18 mouse cellular contexts compared by ENCODE assay signal in genomic region chr7:139362514-139362913, GRCm38 (mm10). TPM values are rescaled to one million over a fixed set of nuclear protein-coding genes. Genes with fewer than 3 reads are reported as not detected.
DNase-seq lines count a peak whose midpoint lies in the region; ATAC-seq and TF ChIP-seq lines count a peak whose summit lies in the region.
"Had no signal": no experiment of that assay in that cellular context is flagged by ENCODE, and none has a peak within 500 bp of the region (broad histone marks: within the 10 kb centered on the region; RNA-seq: fewer than 3 reads in every experiment).

No protein-coding gene starts in this region.

- peaks cover 38% of the 10 kb centered on the region for H3K4me1 ChIP-seq in heart, adult 2 months (ENCODE audit: control insufficient read depth, insufficient read depth, low read length)
- peaks cover 56% of the 10 kb centered on the region for H3K4me1 ChIP-seq in heart, embryonic 11.5 days (ENCODE audit: control insufficient read depth, insufficient read depth, low read length)
- H3K4me1 ChIP-seq in intestine, embryonic 16.5 days (ENCODE audit: control insufficient read depth, insufficient read depth, low read length): peaks cover 54% of the 10 kb centered on the region
- H3K4me1 ChIP-seq in intestine, postnatal 0 days (replicated peaks; ENCODE audit: control insufficient read depth, insufficient read depth, low read length): peaks cover 45% of the 10 kb centered on the region
- peaks cover 39% of the 10 kb centered on the region for H3K4me1 ChIP-seq in embryonic facial prominence, embryonic 10.5 days
- H3K4me1 ChIP-seq in hindbrain, postnatal 0 days (ENCODE audit: insufficient read depth, low read length): peaks cover 15% of the 10 kb centered on the region

- TF ChIP-seq EP300 in heart, adult 2 months (IDR thresholded peaks at IDR 0.05; ENCODE audit: insufficient read depth, low read depth, low read length): no peak

- no peak overlapping the region for H3K4me2 ChIP-seq in heart, embryonic 11.5 days
- H3K4me2 ChIP-seq in intestine, embryonic 16.5 days (ENCODE audit: low read depth, low read length): no peak overlapping the region
- no peak overlapping the region for H3K4me2 ChIP-seq in intestine, postnatal 0 days (replicated peaks; ENCODE audit: low read depth)
- H3K4me2 ChIP-seq in hindbrain, postnatal 0 days (ENCODE audit: low read depth, low read length): no peak overlapping the region
- H3K4me2 ChIP-seq: limb, embryonic 12.5 days; liver, embryonic 13.5 days; lung, embryonic 14.5 days; midbrain, embryonic 12.5 days had no signal

- no peak for TF ChIP-seq POLR2A in heart, adult 2 months (IDR thresholded peaks at IDR 0.05; ENCODE audit: insufficient read depth, low read depth, low read length)

- H3K9me3 ChIP-seq in heart, embryonic 11.5 days (replicated peaks; ENCODE audit: control insufficient read depth, low read length): no peaks in the 10 kb centered on the region
- no peaks in the 10 kb centered on the region for H3K9me3 ChIP-seq in intestine, embryonic 16.5 days (ENCODE audit: control insufficient read depth, low read length)
- H3K9me3 ChIP-seq in intestine, postnatal 0 days (ENCODE audit: control insufficient read depth): no peaks in the 10 kb centered on the region
- no peaks in the 10 kb centered on the region for H3K9me3 ChIP-seq in embryonic facial prominence, embryonic 10.5 days
- no peaks in the 10 kb centered on the region for H3K9me3 ChIP-seq in hindbrain, postnatal 0 days (ENCODE audit: low read length)
- H3K9me3 ChIP-seq: limb, embryonic 12.5 days; liver, embryonic 13.5 days; midbrain, embryonic 12.5 days had no signal

- peak overlapping the region; percentile 98 for H3K27ac ChIP-seq in heart, adult 2 months
- H3K27ac ChIP-seq in heart, embryonic 11.5 days (ENCODE audit: low read depth, low read length): no peak overlapping the region
- peak overlapping the region; percentile 45 for H3K27ac ChIP-seq in intestine, embryonic 16.5 days (ENCODE audit: low read length)
- no peak overlapping the region for H3K27ac ChIP-seq in intestine, postnatal 0 days (ENCODE audit: low read depth, low read length)
- H3K27ac ChIP-seq in embryonic facial prominence, embryonic 10.5 days (replicated peaks): peak overlapping the region; percentile 19
- no peak overlapping the region; the same call in 1 of the 2 replicates for H3K27ac ChIP-seq in hindbrain, postnatal 0 days
- H3K27ac ChIP-seq: liver, embryonic 13.5 days; macrophage had no signal

- no peaks in the 10 kb centered on the region for H3K79me2 ChIP-seq in heart, adult 2 months (replicated peaks; ENCODE audit: control insufficient read depth, insufficient read depth, low read length)

- intact Hi-C loops in heart, adult 2 months (cut with DNase I): no loop called here

- TF ChIP-seq CTCF in heart, adult 2 months (IDR thresholded peaks at IDR 0.05): no peak
- TF ChIP-seq CTCF in intestine, postnatal 0 days (IDR thresholded peaks at IDR 0.05; ENCODE audit: low read depth): no peak
- TF ChIP-seq CTCF in hindbrain, postnatal 0 days (IDR thresholded peaks at IDR 0.05; ENCODE audit: low read depth): no peak

- H3K4me3 ChIP-seq in heart, adult 2 months: no peak overlapping the region
- no peak overlapping the region for H3K4me3 ChIP-seq in heart, embryonic 11.5 days (ENCODE audit: low read depth, low read length)
- no peak overlapping the region for H3K4me3 ChIP-seq in intestine, embryonic 16.5 days (ENCODE audit: low read length)
- no peak overlapping the region for H3K4me3 ChIP-seq in intestine, postnatal 0 days (ENCODE audit: low read depth, low read length)
- no peak overlapping the region for H3K4me3 ChIP-seq in embryonic facial prominence, embryonic 10.5 days
- no peak overlapping the region for H3K4me3 ChIP-seq in hindbrain, postnatal 0 days (ENCODE audit: low read length)
- H3K4me3 ChIP-seq: gastrocnemius, adult 2 months; left cerebral cortex, adult 2 months; limb, embryonic 12.5 days; liver, embryonic 13.5 days; midbrain, embryonic 12.5 days had no signal

- H3K27me3 ChIP-seq in heart, adult 2 months (ENCODE audit: control insufficient read depth, insufficient read depth, low read length): no peaks in the 10 kb centered on the region
- H3K27me3 ChIP-seq in heart, embryonic 11.5 days (ENCODE audit: control insufficient read depth, insufficient read depth, low read length): no peaks in the 10 kb centered on the region
- no peaks in the 10 kb centered on the region for H3K27me3 ChIP-seq in intestine, embryonic 16.5 days (replicated peaks; ENCODE audit: control insufficient read depth, insufficient read depth, low read length)
- no peaks in the 10 kb centered on the region for H3K27me3 ChIP-seq in intestine, postnatal 0 days (replicated peaks; ENCODE audit: control insufficient read depth, insufficient read depth, low read length)
- 0 out of 2 replicates have a peak, but pooled peaks cover 5% of the 10 kb centered on the region for H3K27me3 ChIP-seq in embryonic facial prominence, embryonic 10.5 days (replicated peaks; ENCODE audit: low read depth, poor library complexity, severe bottlenecking)
- no peaks in the 10 kb centered on the region for H3K27me3 ChIP-seq in hindbrain, postnatal 0 days (ENCODE audit: insufficient read depth, low read length)
- H3K27me3 ChIP-seq: limb, embryonic 12.5 days; liver, embryonic 13.5 days had no signal

- WGBS in heart, adult 2 months: 96% methylated on average over 3 of the region's 3 CpGs
- WGBS in heart, embryonic 11.5 days (ENCODE audit: insufficient replicate concordance): 95% methylated on average over 3 of the region's 3 CpGs
- WGBS in intestine, embryonic 16.5 days: 94% methylated on average over 3 of the region's 3 CpGs
- 98% methylated on average over 3 of the region's 3 CpGs for WGBS in intestine, postnatal 0 days
- 93% methylated on average over 3 of the region's 3 CpGs for WGBS in embryonic facial prominence, embryonic 10.5 days
- 57% methylated on average over 3 of the region's 3 CpGs for WGBS in hindbrain, postnatal 0 days

- no peak for ATAC-seq in heart, embryonic 11.5 days (replicated peaks; ENCODE audit: insufficient number of reproducible peaks, low FRiP score, low TSS enrichment)
- no peak for ATAC-seq in intestine, embryonic 16.5 days
- ATAC-seq in intestine, postnatal 0 days: no peak
- ATAC-seq in hindbrain, postnatal 0 days: no peak
- ATAC-seq: inflammation-experienced regulatory T-cells, adult 6 months had no signal

- no peak overlapping the region for H3K9ac ChIP-seq in heart, adult 2 months (ENCODE audit: low read depth, low read length)
- H3K9ac ChIP-seq in heart, embryonic 11.5 days (ENCODE audit: low read depth, low read length): no peak overlapping the region
- 0 out of 2 replicates have a peak overlapping the region, but pooled peaks have one; percentile 14 for H3K9ac ChIP-seq in intestine, embryonic 16.5 days (ENCODE audit: low read depth, low read length)
- H3K9ac ChIP-seq in intestine, postnatal 0 days (ENCODE audit: low read depth, low read length): no peak overlapping the region
- no peak overlapping the region for H3K9ac ChIP-seq in hindbrain, postnatal 0 days (replicated peaks; ENCODE audit: low read length)
- H3K9ac ChIP-seq: limb, embryonic 12.5 days; liver, embryonic 13.5 days; lung, embryonic 14.5 days; midbrain, embryonic 12.5 days had no signal

- peaks cover 18% of the 10 kb centered on the region for H3K36me3 ChIP-seq in heart, adult 2 months (ENCODE audit: control insufficient read depth, insufficient read depth, low read length)
- H3K36me3 ChIP-seq in heart, embryonic 11.5 days (ENCODE audit: control insufficient read depth, insufficient read depth, low read length): no peaks in the 10 kb centered on the region
- no peaks in the 10 kb centered on the region for H3K36me3 ChIP-seq in intestine, embryonic 16.5 days (ENCODE audit: control insufficient read depth, insufficient read depth, low read length)
- H3K36me3 ChIP-seq in intestine, postnatal 0 days (ENCODE audit: control insufficient read depth, insufficient read depth): no peaks in the 10 kb centered on the region
- no peaks in the 10 kb centered on the region for H3K36me3 ChIP-seq in embryonic facial prominence, embryonic 10.5 days (replicated peaks)
- H3K36me3 ChIP-seq in hindbrain, postnatal 0 days (ENCODE audit: insufficient read depth, low read length): no peaks in the 10 kb centered on the region
- H3K36me3 ChIP-seq: limb, embryonic 12.5 days; liver, embryonic 13.5 days; midbrain, embryonic 12.5 days had no signal

- DNase-seq in heart, adult 2 months: no peak
- no peak for DNase-seq in embryonic facial prominence, embryonic 10.5 days (ENCODE audit: low spot score)
- DNase-seq in hindbrain, postnatal 0 days (ENCODE audit: low spot score): peak; percentile 21
- no peak for DNase-seq in layer of hippocampus, postnatal 36 days
- DNase-seq: B cell, adult 2 months; liver, embryonic 13.5 days; retina, postnatal 1 day; right cerebral cortex, postnatal 4 days had no signal

RNA-seq across cellular contexts. Expression of gene Inpp5a, which starts 26.4 kb away (rescaled TPM):
- total RNA-seq in heart, adult 2 months (2021): 100 to 1,000 TPM; 280 to 306 TPM
- 134 and 195 TPM in 2 replicates for polyA plus RNA-seq in heart, adult 2 months (2012; rRNA removed)
- polyA plus RNA-seq in heart, embryonic 11.5 days (2014; fragmentation: Nextera tagmentation; extraction: Ambion mirVana): 69.8 and 74.4 TPM in 2 replicates
- polyA plus RNA-seq in intestine, embryonic 16.5 days (2015; fragmentation: Nextera tagmentation; extraction: Ambion mirVana): 8.9 and 27.7 TPM in 2 replicates
- polyA plus RNA-seq in intestine, postnatal 0 days (2015; fragmentation: Nextera tagmentation; extraction: Ambion mirVana): 29.1 and 32.9 TPM in 2 replicates
- polyA plus RNA-seq in embryonic facial prominence, embryonic 10.5 days (2016; fragmentation: Nextera tagmentation; extraction: Ambion mirVana): 15.6 and 16.8 TPM in 2 replicates
- 16.6 and 17.5 TPM in 2 replicates for total RNA-seq in hindbrain, postnatal 0 days (2014; rRNA removed)
- polyA plus RNA-seq in hindbrain, postnatal 0 days (2015; fragmentation: Nextera tagmentation; extraction: Ambion mirVana): 23.6 and 25.3 TPM in 2 replicates
- total RNA-seq in layer of hippocampus, postnatal 36 days (2021): 10 to 100 TPM; 38.7 to 42.9 TPM

Comparison
In these comparisons a context has a peak if more than half of its experiments do, and no peak if none do; other contexts are left out.
1. H3K27ac ChIP-seq: peak in heart, adult 2 months (single experiment), intestine, embryonic 16.5 days (single experiment) and embryonic facial prominence, embryonic 10.5 days (single experiment); none in heart, embryonic 11.5 days (single experiment), intestine, postnatal 0 days (single experiment) and hindbrain, postnatal 0 days (single experiment).